Mouse (Mus musculus): ENCODE results near the gene Fxyd7.

Fxyd7 gene

GRCm38 (mm10) chr7:31007775-31008174, 43.5 kb downstream of the Fxyd7 start:
- no peak for DNase-seq (ENCODE audit: low read depth, low spot score)

- no peak for DNase-seq (ENCODE audit: low read depth, low spot score)
Observed at GRCm38 (mm10) chr7:31002650-31003049, 48.6 kb downstream of the Fxyd7 start.

GRCm38 (mm10) chr7:31000505-31001020, 50.7 kb downstream of the Fxyd7 start:
- DNase-seq (ENCODE audit: low read depth, low spot score), result no peak

GRCm38 (mm10) chr7:30996491-30996890, 54.8 kb downstream of the Fxyd7 start:
- DNase-seq (ENCODE audit: low read depth, low spot score), result no peak

GRCm38 (mm10) chr7:30993986-30994385, 57.3 kb downstream of the Fxyd7 start:
- no peak for DNase-seq (ENCODE audit: low read depth, low spot score)
